Mouse (Mus musculus): ENCODE measurements around the gene Wnt9b. TPM values are rescaled to one million over a fixed set of nuclear protein-coding genes. Genes with fewer than 3 reads are reported as not detected.

The Wnt9b gene
- total and polyA plus RNA-seq, 2 experiments from 2014 or later = 1.3 to 2.6 TPM

GRCm38 (mm10) chr11:103685261-103685736 is 64.3 kb downstream of the Wnt9b start:
- H3K4me2 ChIP-seq (ENCODE audit: low read depth, low read length, poor library complexity, severe bottlenecking) = no peak overlapping the region

GRCm38 (mm10) chr11:103683667-103684334 is 65.8 kb downstream of the Wnt9b start:
- peaks cover 77% of the 10 kb centered on the region for H3K36me3 ChIP-seq (ENCODE audit: insufficient read depth, low read length)
- DNase-seq (ENCODE audit: low spot score) (no peak), ATAC-seq (ENCODE audit: low FRiP score) (no peak)
- H3K9me3 ChIP-seq (ENCODE audit: low read length) = no peaks in the 10 kb centered on the region
- H3K27me3 ChIP-seq (ENCODE audit: insufficient read depth, low read length) = no peaks in the 10 kb centered on the region
- no peaks in the 10 kb centered on the region for H3K4me1 ChIP-seq (ENCODE audit: insufficient read depth, low read length)
- no peak overlapping the region for H3K9ac ChIP-seq (replicated peaks; ENCODE audit: low read length, poor library complexity, severe bottlenecking)
- no peak overlapping the region for H3K4me3 ChIP-seq (ENCODE audit: low read depth, low read length)
- WGBS = 83% methylated on average over 11 of the region's 11 CpGs
- H3K4me2 ChIP-seq (ENCODE audit: low read depth, low read length, poor library complexity, severe bottlenecking) = no peak overlapping the region
- no peak overlapping the region for H3K27ac ChIP-seq (ENCODE audit: low read depth, low read length)
- TF ChIP-seq CTCF (IDR thresholded peaks at IDR 0.05) = no peak

More at GRCm38 (mm10) chr11:103685261-103685736, 64.3 kb downstream of the Wnt9b start:
- no peaks in the 10 kb centered on the region for H3K9me3 ChIP-seq (ENCODE audit: low read length)
- no peaks in the 10 kb centered on the region for H3K4me1 ChIP-seq (ENCODE audit: insufficient read depth, low read length)
- H3K4me3 ChIP-seq (ENCODE audit: low read depth, low read length) = no peak overlapping the region
- no peak for TF ChIP-seq CTCF (IDR thresholded peaks at IDR 0.05)
- DNase-seq (ENCODE audit: low spot score) (peak; percentile 68), ATAC-seq (ENCODE audit: low FRiP score) (no peak)
- H3K27ac ChIP-seq (ENCODE audit: low read depth, low read length) = no peak overlapping the region
- no peak overlapping the region for H3K9ac ChIP-seq (replicated peaks; ENCODE audit: low read length, poor library complexity, severe bottlenecking)
- WGBS = 77% methylated on average over 7 of the region's 7 CpGs
- no peaks in the 10 kb centered on the region for H3K27me3 ChIP-seq (ENCODE audit: insufficient read depth, low read length)
- peaks cover 67% of the 10 kb centered on the region for H3K36me3 ChIP-seq (ENCODE audit: insufficient read depth, low read length)

Other genes with a start within 250 kb of the Wnt9b start
- gene Lrrc37a, start 245.2 kb downstream of the Wnt9b start, total RNA-seq (2014; rRNA removed) = not detected in 2 replicates
- not detected in 2 replicates for gene Lrrc37a, start 245.2 kb downstream of the Wnt9b start, polyA plus RNA-seq (2015; fragmentation: Nextera tagmentation; extraction: Ambion mirVana)
- 0.16 TPM in 1 of 2 replicates, not detected in the other for gene Gm884, start 128.7 kb downstream of the Wnt9b start, total RNA-seq (2014; rRNA removed)
- gene Gm884, start 128.7 kb downstream of the Wnt9b start, polyA plus RNA-seq (2015; fragmentation: Nextera tagmentation; extraction: Ambion mirVana) = not detected in 2 replicates
- gene Lyzl6, start 110.9 kb downstream of the Wnt9b start, total RNA-seq (2014; rRNA removed) = not detected in 2 replicates
- not detected in 2 replicates for gene Lyzl6, start 110.9 kb downstream of the Wnt9b start, polyA plus RNA-seq (2015; fragmentation: Nextera tagmentation; extraction: Ambion mirVana)
- 10.6 and 11.8 TPM in 2 replicates for gene Rprml, start 100.3 kb downstream of the Wnt9b start, total RNA-seq (2014; rRNA removed)
- gene Rprml, start 100.3 kb downstream of the Wnt9b start, polyA plus RNA-seq (2015; fragmentation: Nextera tagmentation; extraction: Ambion mirVana) = 4.1 and 5.5 TPM in 2 replicates
- 78.4 and 104 TPM in 2 replicates for gene Gosr2, start 51.9 kb downstream of the Wnt9b start, total RNA-seq (2014; rRNA removed)
- 88.2 and 93.6 TPM in 2 replicates for gene Gosr2, start 51.9 kb downstream of the Wnt9b start, polyA plus RNA-seq (2015; fragmentation: Nextera tagmentation; extraction: Ambion mirVana)
- gene Wnt3, start 24.3 kb upstream of the Wnt9b start, total RNA-seq (2014; rRNA removed) = 12.5 and 13.2 TPM in 2 replicates
- 11.6 and 11.7 TPM in 2 replicates for gene Wnt3, start 24.3 kb upstream of the Wnt9b start, polyA plus RNA-seq (2015; fragmentation: Nextera tagmentation; extraction: Ambion mirVana)
- 167 and 183 TPM in 2 replicates for gene Nsf, start 204.2 kb upstream of the Wnt9b start, total RNA-seq (2014; rRNA removed)
- gene Nsf, start 204.2 kb upstream of the Wnt9b start, polyA plus RNA-seq (2015; fragmentation: Nextera tagmentation; extraction: Ambion mirVana) = 263 and 272 TPM in 2 replicates
- 145 and 199 TPM in 2 replicates for gene Arf2, start 216.9 kb upstream of the Wnt9b start, total RNA-seq (2014; rRNA removed)
- 245 and 256 TPM in 2 replicates for gene Arf2, start 216.9 kb upstream of the Wnt9b start, polyA plus RNA-seq (2015; fragmentation: Nextera tagmentation; extraction: Ambion mirVana)